Mouse (Mus musculus) heart, postnatal 25 days (tissue): ENCODE data around the gene Eppin. TPM values are rescaled to one million over a fixed set of nuclear protein-coding genes. Genes with fewer than 3 reads are reported as not detected.
A peak's percentile ranks its signal among the peaks of the same experiment; 100 is the strongest.
"Not testable (repeated sequence)": the region's sequence is repeated elsewhere in the genome, so short reads cannot be mapped to it uniquely, and the experiment has no call there.

Experiments
- DNase-seq: peaks from one replicate; pipeline ENCODE4 v3.0.0; 2022; ENCODE audit warnings: low spot score
- intact Hi-C: fragments of 180-260 bp; cut with DNase I; formaldehyde crosslinking; loops from one replicate; pipeline ENCODE4 v1.15.1; 2025
- total RNA-seq, 2 experiments: library from RNA; stranded (reverse); gene quantifications; 2 replicates each; pipeline ENCODE4 v1.2.3; 2021

The Eppin gene
- not detected for total RNA-seq

DNA sequence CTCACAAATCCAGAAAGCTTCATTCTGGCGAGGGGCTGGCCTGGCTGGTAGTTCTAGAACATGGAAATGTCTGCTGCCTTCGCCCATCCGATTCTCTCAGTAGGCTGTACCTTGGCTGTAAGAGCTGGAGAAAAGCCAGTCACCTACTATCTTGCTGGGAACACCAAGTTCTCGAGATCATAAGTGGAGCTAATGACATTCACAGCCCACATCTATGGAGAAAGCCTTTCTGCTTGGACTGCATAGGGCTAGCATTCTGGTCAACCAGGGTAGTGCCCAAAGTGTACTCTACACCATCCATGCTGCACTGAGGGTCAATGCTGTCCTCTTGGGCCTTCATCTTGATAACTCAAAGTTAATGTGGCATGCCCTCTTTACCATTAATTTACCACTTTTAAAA lies at the start of gene Eppin:
TSS of gene Eppin (minus strand) at position 101 of the 400 bp plus-strand sequence.
- no peak for DNase-seq
- intact Hi-C loops: loop anchor here (1.0 to 5.0 kb wide), 2 partner anchors 133 to 209 kb away; partner anchors contain the start of gene Acot8

DNA sequence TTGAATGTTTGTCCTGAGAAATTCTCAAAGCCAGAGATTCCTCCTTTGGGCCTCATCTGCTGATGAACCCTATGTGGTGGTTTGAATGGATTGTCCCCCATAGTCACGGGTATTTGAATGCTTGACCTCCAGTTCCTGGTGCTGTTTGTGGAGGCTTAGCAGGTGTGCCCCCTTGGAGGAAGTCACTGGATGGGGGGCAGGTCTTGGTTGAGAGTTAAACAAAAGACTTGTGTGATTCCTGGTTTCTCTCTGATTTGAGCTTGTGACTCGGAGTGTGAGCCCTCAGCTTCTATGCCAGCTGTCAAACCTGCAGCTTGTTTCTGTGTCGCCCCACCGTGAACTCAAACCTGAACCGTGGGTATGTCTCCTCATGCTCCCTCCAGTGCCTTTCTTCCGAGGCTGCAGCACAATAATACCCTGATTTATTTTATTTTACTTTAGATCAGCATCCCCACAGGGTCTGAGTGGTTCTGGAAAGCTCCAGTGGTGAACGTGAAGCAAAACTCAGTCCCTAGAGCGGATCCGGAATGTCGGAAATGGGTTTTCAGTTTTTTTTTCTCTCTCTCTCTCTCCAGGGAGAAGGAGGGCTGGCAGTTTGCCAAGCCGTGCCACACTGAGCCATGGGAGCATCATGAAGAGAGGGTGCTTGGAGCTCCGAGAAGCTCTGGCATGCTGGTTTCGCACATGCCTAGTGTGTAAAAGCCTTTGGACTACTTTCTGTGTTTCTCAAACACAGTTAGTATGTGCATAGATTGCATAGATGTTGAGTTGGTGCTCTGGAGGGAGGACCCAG lies 48.7 kb upstream of the Eppin start:
- intact Hi-C loops: no loop called here
- no peak for DNase-seq

- intact Hi-C loops: no loop called here
- DNase-seq: no peak
Measured at GRCm38 (mm10) chr2:164641129-164641528, 47.7 kb upstream of the Eppin start.

DNA sequence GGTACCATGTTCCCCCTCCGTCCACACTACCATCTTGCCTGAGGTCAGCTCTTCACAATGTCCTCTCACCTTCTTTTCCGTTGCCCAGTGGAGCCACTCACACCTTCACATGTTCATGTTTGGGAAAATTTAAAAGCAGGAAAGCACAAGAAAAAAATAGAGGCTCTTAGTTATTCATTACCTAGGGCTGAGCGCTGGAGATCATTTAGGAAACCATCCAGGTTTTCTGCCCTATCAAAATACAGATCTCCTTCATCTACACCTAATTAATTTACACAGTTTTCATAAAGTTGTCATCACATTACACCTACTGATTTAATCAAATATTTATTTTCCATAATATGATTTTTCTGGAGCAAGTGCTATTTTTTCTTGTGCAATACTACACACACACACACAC lies 45.3 kb upstream of the Eppin start, which contains the start of gene Wfdc16:
TSS of gene Wfdc16 (minus strand) at position 101 of the 400 bp plus-strand sequence.
- intact Hi-C loops: no loop called here

DNA sequence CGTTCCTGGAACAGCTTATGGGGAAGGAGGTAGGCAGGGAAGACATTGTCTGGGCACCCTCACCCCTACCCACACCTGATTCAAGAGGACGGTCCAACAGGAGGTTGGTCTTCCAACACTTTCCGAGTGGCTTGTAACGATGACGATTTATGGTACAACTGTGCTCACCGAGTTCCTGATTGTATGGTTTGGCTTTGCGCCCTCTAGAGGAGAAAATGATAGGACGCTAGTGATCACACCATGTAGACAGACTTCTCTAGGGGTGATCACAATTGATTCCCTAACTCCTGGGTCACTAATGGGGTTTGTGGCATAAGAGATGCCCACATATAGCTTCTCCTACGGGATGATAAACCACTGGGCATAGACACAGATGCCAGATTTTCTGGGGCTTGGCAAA lies 41.9 kb upstream of the Eppin start:
- intact Hi-C loops: no loop called here
- DNase-seq: no peak

More for the DNA sequence above, 45.3 kb upstream of the Eppin start, which contains the start of gene Wfdc16:
- no peak for DNase-seq

- intact Hi-C loops: no loop called here
- DNase-seq: no peak
Measured at GRCm38 (mm10) chr2:164621775-164622174, 28.4 kb upstream of the Eppin start.

- no peak for DNase-seq
- intact Hi-C loops: no loop called here
Measured at GRCm38 (mm10) chr2:164619050-164619449, 25.7 kb upstream of the Eppin start.

DNA sequence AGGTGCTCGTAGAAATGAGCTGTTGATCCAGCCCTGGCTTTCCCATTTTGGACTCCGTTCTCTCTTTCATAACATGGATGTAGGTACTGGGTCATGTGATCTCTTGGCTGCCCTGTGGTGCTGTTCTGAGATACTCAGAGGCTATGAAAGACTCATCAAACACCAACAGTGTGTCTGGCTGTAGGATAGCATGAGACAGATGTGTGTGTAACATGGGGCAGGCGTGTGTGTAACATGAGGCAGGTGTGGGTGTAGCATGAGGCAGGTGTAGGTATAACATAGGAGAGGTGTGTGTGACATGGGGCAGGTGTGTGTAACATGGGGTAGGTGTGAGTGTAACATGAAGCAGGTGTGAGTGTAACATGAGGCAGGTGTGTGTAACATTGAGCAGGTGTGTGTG lies 22.0 kb upstream of the Eppin start:
- intact Hi-C loops: no loop called here
- DNase-seq: no peak

DNA sequence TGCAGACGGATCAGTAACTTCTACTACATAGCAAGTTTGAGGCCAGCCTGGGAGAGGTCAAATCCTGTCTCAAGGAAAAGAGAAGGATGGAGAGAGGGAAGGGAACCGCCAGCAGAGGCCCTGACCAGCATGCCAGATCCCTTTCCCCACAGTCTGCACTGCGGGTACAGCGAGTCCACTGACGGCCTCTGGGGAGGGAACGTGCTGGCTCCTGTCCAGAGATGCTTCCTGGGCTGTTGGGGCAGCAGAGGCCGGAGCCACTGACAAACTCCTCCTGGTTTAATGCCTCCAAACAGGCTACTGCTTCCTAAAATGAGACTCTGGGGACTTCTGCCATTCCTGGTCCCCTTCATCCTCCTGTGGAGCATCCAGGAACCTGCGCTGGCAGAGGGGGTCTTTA lies 20.1 kb upstream of the Eppin start, which contains the start of the genes Wfdc6b and Wfdc8:
TSS of gene Wfdc6b (plus strand) at position 52 of the 400 bp plus-strand sequence.
TSS of gene Wfdc8 (minus strand) at position 156 of the 400 bp plus-strand sequence.
- DNase-seq: peak; percentile 10
- intact Hi-C loops: not testable (repeated sequence)

DNA sequence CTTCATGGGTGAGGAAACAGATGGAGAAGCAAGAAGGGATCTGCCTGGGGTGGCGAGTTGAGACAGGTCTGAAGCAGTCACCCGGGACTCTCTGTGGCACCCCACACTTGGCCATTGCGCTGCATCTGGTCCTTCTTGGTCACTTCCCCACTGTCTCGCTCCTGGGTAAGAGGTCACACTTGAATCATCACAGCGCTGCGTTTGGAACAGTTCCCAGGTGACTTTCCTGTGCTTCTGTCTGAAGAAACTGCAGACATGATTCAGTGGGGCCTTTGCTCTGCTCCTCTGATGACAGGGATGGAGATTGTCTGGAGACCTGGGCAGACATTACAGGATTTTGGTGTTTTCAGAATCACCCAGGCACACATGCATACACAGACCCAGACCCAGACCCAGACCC lies 15.4 kb upstream of the Eppin start:
- intact Hi-C loops: no loop called here

DNA sequence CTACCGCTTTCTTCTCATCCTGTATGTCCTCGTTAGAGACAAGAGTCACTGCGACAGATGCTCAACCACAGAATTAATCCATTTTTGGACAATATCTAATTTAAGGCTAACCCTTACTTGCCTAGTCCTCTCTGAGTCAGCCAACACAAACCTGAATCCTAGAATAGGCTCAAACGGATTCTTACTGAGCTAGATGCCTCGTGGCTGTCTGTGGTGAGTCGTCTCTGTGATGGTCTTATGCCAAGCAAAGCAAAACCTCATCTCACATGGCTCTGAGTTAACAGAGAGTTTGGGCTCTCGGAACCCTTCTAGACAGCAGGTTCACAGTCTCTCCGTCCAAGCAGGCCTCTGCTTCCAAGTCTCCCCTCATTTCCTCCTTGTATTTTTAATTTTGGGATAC lies 11.0 kb upstream of the Eppin start:
- DNase-seq: no peak
- intact Hi-C loops: no loop called here

More for the DNA sequence above, 15.4 kb upstream of the Eppin start:
- no peak for DNase-seq

DNA sequence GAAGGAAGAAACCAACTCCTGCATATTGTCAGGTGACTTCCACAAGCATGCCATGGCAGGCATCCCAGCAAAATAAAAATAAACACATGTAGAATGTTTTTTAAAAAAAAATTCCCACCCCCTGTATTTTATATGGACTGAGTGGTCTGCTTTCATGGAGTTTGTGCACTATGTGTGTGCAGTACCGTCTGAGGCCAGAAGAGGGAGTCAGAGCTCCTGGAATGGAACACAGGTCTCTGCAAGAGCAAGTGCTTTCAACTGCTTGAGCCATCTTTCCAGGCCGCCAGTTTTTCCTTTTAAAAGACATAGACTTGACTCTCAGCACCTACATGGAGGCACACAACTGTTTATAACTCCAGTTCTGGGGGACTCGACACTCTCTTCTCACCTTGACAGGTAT lies 10.1 kb upstream of the Eppin start:
- intact Hi-C loops: no loop called here
- no peak for DNase-seq

GRCm38 (mm10) chr2:164600179-164600578 lies 6.8 kb upstream of the Eppin start:
- intact Hi-C loops: no loop called here
- no peak for DNase-seq

- DNase-seq: no peak
Measured at GRCm38 (mm10) chr2:164592014-164592413, 1.4 kb downstream of the Eppin start.

DNA sequence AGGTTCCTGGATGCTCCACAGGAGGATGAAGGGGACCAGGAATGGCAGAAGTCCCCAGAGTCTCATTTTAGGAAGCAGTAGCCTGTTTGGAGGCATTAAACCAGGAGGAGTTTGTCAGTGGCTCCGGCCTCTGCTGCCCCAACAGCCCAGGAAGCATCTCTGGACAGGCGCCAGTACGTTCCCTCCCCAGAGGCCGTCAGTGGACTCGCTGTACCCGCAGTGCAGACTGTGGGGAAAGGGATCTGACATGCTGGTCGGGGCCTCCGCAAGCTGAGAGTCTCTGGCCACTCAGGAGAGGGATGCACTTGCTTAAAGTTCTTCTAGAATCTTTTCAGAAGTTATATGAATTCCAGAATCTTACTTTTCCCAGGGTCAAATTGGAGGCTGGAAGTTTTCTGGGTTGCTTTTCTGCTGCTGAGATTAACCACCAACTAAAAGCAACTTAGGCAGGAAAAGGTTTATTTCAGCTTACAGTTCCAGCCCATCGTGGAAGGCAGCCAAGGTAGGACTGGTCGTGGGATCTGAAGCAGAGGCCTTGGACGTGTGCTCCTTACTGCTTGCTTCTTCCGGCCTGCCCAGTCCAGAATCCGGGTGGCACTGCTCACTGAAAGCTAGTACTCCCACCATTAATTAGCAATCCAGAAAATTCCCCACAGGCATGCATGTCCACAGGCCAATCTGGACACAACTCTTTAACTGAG lies 8.2 kb downstream of the Eppin start, which contains the start of gene Wfdc6a:
TSS of gene Wfdc6a (minus strand) at position 423 of the 701 bp plus-strand sequence.
- intact Hi-C loops, DNase-seq: not testable (repeated sequence)

More at GRCm38 (mm10) chr2:164592014-164592413, 1.4 kb downstream of the Eppin start:
- intact Hi-C loops: loop anchor here (5.0 kb wide), 1 partner anchor 210 kb away; the partner anchor contains the start of gene Acot8

DNA sequence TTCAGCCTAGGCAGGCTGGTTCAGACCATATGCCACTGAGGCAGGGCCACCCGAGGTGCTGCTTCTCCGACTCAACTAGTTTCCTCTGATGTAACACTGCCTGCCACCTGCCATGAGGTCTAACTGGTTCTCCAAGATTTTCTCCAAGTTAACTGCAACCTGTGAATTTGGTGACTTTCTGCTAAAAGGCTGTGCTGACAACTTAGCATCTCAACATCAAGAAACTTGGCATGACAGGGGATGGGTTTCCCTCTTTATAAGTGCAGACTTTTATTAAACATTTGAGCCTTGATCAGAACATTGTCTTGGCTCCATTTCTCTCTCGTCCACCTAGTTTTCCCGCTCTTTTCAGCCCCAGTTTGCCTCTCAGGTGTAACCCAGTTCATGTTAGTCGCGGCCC lies 20.0 kb downstream of the Eppin start, which contains the start of gene Spint3:
TSS of gene Spint3 (minus strand) at position 101 of the 400 bp plus-strand sequence.
- intact Hi-C loops, DNase-seq: not testable (repeated sequence)

- intact Hi-C loops: no loop called here
- no peak for DNase-seq
Measured at GRCm38 (mm10) chr2:164567460-164567859, 25.9 kb downstream of the Eppin start.

DNA sequence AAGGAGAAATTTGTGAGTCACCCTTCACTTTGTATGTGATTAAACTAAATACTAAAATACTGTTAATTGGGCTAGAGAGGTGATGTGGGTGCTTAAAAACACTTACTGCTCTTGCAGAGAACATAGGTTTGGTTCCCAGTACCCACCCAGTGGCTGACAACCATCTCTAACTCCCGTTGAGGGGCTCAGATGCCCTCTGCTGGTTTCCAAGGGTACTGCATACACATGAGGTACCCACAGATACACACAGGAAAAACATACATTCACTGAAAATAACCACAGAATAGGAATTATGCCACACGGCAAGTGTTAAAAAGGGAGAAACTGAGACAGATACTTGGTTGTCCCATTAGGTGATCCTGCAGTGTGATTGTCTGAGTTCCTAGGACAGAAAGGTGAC lies 26.4 kb downstream of the Eppin start:
- intact Hi-C loops: no loop called here
- DNase-seq: no peak

- intact Hi-C loops: no loop called here
- DNase-seq: no peak
Measured at GRCm38 (mm10) chr2:164564346-164564745, 29.0 kb downstream of the Eppin start.

DNA sequence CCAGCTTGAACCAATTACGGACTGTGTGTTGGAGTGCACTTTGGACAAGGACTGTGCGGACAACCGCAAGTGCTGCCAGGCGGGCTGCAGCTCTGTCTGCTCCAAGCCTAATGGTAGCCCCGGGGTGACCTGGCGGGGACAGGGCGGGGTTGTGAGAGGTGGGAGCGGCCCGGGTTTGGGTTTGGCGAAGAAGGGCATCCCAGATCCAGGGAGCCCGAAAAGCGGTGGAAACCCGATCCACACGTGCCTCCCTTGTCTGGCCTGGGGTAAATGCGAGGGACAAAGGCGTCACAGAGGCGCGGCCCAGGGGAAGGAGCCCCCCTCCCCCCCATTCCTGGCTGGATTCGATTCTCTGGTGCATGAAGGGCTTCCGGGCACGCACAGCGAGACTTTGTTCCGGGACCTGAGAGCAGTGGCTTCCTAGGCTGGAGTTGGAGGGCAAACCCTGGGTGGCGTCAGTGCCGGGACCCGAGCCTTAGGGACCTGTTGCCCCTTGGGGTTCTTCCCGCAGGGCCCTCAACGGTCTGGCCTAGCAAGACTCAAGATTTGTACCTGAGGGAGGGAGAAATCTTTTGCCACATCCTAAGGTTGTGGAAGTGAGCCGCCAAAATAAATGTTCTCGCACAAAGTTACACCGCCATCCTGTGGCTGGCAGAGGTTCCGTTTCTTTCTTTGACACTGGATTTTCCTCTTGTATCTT lies 29.9 kb downstream of the Eppin start:
- intact Hi-C loops: no loop called here
- DNase-seq: no peak
